ENCODE assay signal across 8 mouse cellular contexts in genomic region chr17:65950183-65950582, GRCm38 (mm10). TPM values are rescaled to one million over a fixed set of nuclear protein-coding genes. Genes with fewer than 3 reads are reported as not detected.
DNase-seq lines count a peak whose midpoint lies in the region; ATAC-seq and TF ChIP-seq lines count a peak whose summit lies in the region.

No protein-coding gene starts in this region.

- peak overlapping the region; percentile 66 for H3K4me2 ChIP-seq in forebrain, embryonic 12.5 days
- peak overlapping the region; percentile 74 for H3K4me2 ChIP-seq in liver, embryonic 14.5 days (ENCODE audit: low read depth)

- peak; percentile 25 to 39 for DNase-seq in kidney, postnatal 4 days
- no peak for DNase-seq in kidney, adult 8-10 months
- no peak for DNase-seq in liver, embryonic 14.5 days (ENCODE audit: low read depth in 3 of 3, low spot score in 3 of 3)
- DNase-seq in frontal cortex, postnatal 25 days (ENCODE audit: low spot score in 2 of 2): no peak
- DNase-seq in adipocyte (ENCODE audit: low spot score): no peak
- no peak for DNase-seq in adrenal gland, adult 18-20 months (ENCODE audit: low spot score in 2 of 2)

- WGBS in forebrain, embryonic 12.5 days: 34% methylated on average over 7 of the region's 7 CpGs
- 34% methylated on average over 7 of the region's 7 CpGs for WGBS in liver, embryonic 14.5 days (ENCODE audit: insufficient replicate concordance)

- H3K36me3 ChIP-seq in forebrain, embryonic 12.5 days (replicated peaks): peaks cover 31% of the 10 kb centered on the region
- no peaks in the 10 kb centered on the region for H3K36me3 ChIP-seq in liver, embryonic 14.5 days (replicated peaks; ENCODE audit: control insufficient read depth, insufficient read depth, low read depth)

- H3K9ac ChIP-seq in forebrain, embryonic 12.5 days: peak overlapping the region; percentile 94
- H3K9ac ChIP-seq in liver, embryonic 14.5 days (replicated peaks): peak overlapping the region; percentile 71

- no peak for TF ChIP-seq POLR2A in bone marrow macrophage, adult 2 months (IDR thresholded peaks at IDR 0.05; ENCODE audit: borderline replicate concordance, low read depth, low read length)

- peak overlapping the region; percentile 81 for H3K4me3 ChIP-seq in bone marrow macrophage, adult 2 months (ENCODE audit: insufficient read depth, low read length)
- peak overlapping the region; percentile 87 for H3K4me3 ChIP-seq in forebrain, embryonic 12.5 days (replicated peaks)
- H3K4me3 ChIP-seq in liver, embryonic 14.5 days (ENCODE audit: insufficient read depth in 1 of 2, low read depth in 2 of 2, low read length in 2 of 2): peak overlapping the region; percentile 67 to 69

- ATAC-seq in forebrain, embryonic 12.5 days (ENCODE audit: low FRiP score): peak; percentile 22; the same call in 1 of the 2 replicates
- no peak for ATAC-seq in liver, embryonic 14.5 days (ENCODE audit: insufficient read depth)

- H3K9me3 ChIP-seq in forebrain, embryonic 12.5 days: 0 out of 2 replicates have a peak, but pooled peaks cover 3% of the 10 kb centered on the region
- H3K9me3 ChIP-seq in liver, embryonic 14.5 days (ENCODE audit: control insufficient read depth, low read length): no peaks in the 10 kb centered on the region

- TF ChIP-seq EP300 in liver, embryonic 14.5 days (IDR thresholded peaks at IDR 0.05; ENCODE audit: low read depth): no peak

- H3K4me1 ChIP-seq in bone marrow macrophage, adult 2 months (ENCODE audit: control insufficient read depth, insufficient read depth, low read length): peaks cover 11% of the 10 kb centered on the region
- H3K4me1 ChIP-seq in forebrain, embryonic 12.5 days: peaks cover 11% of the 10 kb centered on the region
- peaks cover 8% of the 10 kb centered on the region in 2 experiments for H3K4me1 ChIP-seq in liver, embryonic 14.5 days (replicated peaks; ENCODE audit: control insufficient read depth in 2 of 2, insufficient read depth in 2 of 2, low read length in 1 of 2)

- TF ChIP-seq CTCF in bone marrow macrophage, adult 2 months (IDR thresholded peaks at IDR 0.05; ENCODE audit: low read depth, low read length): no peak
- no peak for TF ChIP-seq CTCF in liver, embryonic 14.5 days (IDR thresholded peaks at IDR 0.05; ENCODE audit: low read depth)

- H3K27ac ChIP-seq in bone marrow macrophage, adult 2 months (ENCODE audit: insufficient read depth, low read depth, low read length): no peak overlapping the region
- H3K27ac ChIP-seq in forebrain, embryonic 12.5 days: peak overlapping the region; percentile 86
- H3K27ac ChIP-seq in liver, embryonic 14.5 days: no peak overlapping the region

- H3K27me3 ChIP-seq in forebrain, embryonic 12.5 days: no peaks in the 10 kb centered on the region
- H3K27me3 ChIP-seq in liver, embryonic 14.5 days (ENCODE audit: control insufficient read depth, insufficient read depth, low read length): no peaks in the 10 kb centered on the region

RNA-seq across cellular contexts. Expression of gene Twsg1, which starts 0.8 kb away (rescaled TPM):
- 15.8 and 16.1 TPM in 2 replicates for polyA plus RNA-seq in bone marrow macrophage, adult 2 months (2012; ENCODE audit: insufficient read depth, insufficient read length, missing spikeins)
- 100 and 101 TPM in 2 replicates for polyA plus RNA-seq in forebrain, embryonic 12.5 days (2016; fragmentation: Nextera tagmentation; extraction: Ambion mirVana)
- polyA plus RNA-seq in liver, embryonic 14.5 days (2012; rRNA removed): 7.7 and 8.1 TPM in 2 replicates
- 16.1 and 18.3 TPM in 2 replicates for polyA plus RNA-seq in liver, embryonic 14.5 days (2014; fragmentation: Nextera tagmentation; extraction: Ambion mirVana)
- total RNA-seq in adrenal gland, adult 18-20 months (2021): 10 to 100 TPM; 90.4 to 99.9 TPM

Comparison
In these comparisons a context has a peak if more than half of its experiments do, and no peak if none do; other contexts are left out.
1. DNase-seq: peak in kidney, postnatal 4 days (2 of 2); none in kidney, adult 8-10 months (0 of 2), liver, embryonic 14.5 days (0 of 3), frontal cortex, postnatal 25 days (0 of 2), adipocyte (single experiment) and adrenal gland, adult 18-20 months (0 of 2).
2. Peak in every context shown above with its lines, with median percentiles within 50 percentile points of each other: H3K4me3 ChIP-seq.